Mouse (Mus musculus): ENCODE data around the gene Tex52.

Gene Tex52

DNA sequence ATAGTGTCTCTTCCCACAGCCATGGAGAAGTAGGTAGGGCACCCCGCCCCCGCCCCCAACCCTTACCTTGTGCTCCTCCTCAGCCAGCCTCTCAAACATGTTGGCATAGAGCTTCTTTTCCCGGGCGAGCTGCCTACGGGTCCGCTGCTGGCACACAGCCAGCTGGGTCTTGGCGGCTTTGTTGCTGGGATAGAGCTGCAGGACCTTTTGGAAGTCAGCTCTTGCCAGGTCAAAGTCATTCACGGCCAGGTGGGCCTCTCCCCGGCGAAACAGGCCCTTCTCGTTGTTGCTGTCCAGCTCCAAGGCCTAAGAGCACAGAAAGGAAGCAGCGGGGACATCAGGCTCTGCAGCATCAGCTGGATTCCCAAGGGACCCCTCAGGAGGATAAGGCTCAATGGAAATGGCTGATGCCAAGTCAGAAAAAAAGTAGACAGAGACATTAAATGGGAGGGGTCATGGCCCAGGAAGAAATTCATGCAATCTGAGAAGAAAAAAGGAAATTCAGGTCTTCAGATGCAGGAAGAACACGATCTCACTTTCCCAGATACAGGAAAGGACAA lies 57.2 kb downstream of the Tex52 start:
- DNase-seq = no peak

DNA sequence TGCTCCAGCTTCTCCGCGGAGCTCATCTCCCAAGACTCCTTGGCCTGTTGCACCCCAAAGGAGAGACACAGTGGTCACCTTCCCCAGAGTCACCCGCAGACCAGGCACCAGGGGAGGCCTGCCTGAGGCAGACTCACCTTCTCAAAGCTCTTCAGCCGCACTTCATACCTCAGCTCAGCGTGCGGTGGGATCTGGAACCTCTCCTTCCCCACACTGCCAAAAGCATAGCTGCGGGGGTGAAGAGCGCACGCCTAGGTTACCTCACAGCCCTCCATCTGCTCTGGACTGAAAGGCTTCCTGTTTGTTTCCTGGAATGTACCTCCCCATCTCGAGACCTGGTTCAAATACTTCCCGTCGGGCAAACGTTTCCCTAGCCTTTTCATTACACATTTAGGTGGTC lies 58.3 kb downstream of the Tex52 start:
- DNase-seq = no peak
